Mouse (Mus musculus): ENCODE measurements around the gene 1700015F17Rik. TPM values are rescaled to one million over a fixed set of nuclear protein-coding genes. Genes with fewer than 3 reads are reported as not detected.

1700015F17Rik gene
- polyA plus RNA-seq, 1 experiment, result not detected

DNA sequence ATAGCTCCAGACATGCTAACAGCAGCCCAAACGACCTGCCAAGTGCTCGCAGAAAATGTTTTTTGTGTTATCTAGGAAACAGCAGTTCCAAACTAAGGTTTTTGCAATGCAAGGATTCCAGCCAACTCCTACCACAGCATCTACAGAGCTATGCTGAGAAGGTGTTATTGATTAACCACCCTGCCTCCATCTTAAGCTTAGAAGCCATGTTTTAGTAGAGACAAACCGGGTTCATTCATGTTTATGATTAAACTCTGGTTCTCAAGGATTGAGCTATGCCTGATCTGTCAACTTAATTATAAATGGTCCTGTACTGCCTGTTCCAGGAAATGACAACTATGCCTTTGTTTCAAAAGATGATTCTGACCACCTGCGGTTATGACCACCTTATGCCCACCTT is 2.8 kb downstream of the 1700015F17Rik start:
- H3K27me3 ChIP-seq (ENCODE audit: control insufficient read depth), result no peaks in the 10 kb centered on the region
- H3K36me3 ChIP-seq (ENCODE audit: control insufficient read depth), result no peaks in the 10 kb centered on the region
- TF ChIP-seq TAL1 (IDR thresholded peaks at IDR 0.05; ENCODE audit: low read length) (no peak), GATA1 (IDR thresholded peaks at IDR 0.05; ENCODE audit: low read length) (no peak)
- no peaks in the 10 kb centered on the region for H3K9me3 ChIP-seq (ENCODE audit: control insufficient read depth, low read length)
- H3K4me1 ChIP-seq (ENCODE audit: control insufficient read depth), result no peaks in the 10 kb centered on the region
- no peak overlapping the region for H3K4me3 ChIP-seq (replicated peaks)

DNA sequence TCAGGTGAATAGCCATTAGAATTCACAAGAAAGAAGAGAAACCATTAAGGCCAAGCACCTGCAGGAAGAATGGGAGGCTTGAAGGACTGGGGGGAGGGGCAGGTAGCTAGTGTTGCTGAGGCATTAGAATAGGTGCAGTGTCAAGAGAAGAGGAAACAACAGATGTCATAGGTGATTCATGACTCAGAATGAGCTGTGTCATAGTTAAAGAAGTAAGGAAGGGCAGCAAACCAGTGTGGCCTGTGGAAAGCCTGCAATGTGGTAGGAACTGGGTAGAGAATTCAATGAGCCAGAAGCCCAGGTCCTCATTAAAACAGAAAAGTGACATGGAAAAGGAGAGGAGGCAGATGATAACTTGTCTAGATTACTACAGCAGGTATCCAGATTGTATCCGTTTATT is 13.7 kb downstream of the 1700015F17Rik start:
- no peak for TF ChIP-seq TAL1 (IDR thresholded peaks at IDR 0.05; ENCODE audit: low read length)
- no peak for TF ChIP-seq GATA1 (IDR thresholded peaks at IDR 0.05; ENCODE audit: low read length)
- Histone ChIP-seq H3K36me3 (ENCODE audit: control insufficient read depth) (no peaks in the 10 kb centered on the region), H3K4me3 (replicated peaks) (no peak overlapping the region), H3K9me3 (ENCODE audit: control insufficient read depth, low read length) (no peaks in the 10 kb centered on the region), H3K4me1 (ENCODE audit: control insufficient read depth) (no peaks in the 10 kb centered on the region), H3K27me3 (ENCODE audit: control insufficient read depth) (no peaks in the 10 kb centered on the region)

DNA sequence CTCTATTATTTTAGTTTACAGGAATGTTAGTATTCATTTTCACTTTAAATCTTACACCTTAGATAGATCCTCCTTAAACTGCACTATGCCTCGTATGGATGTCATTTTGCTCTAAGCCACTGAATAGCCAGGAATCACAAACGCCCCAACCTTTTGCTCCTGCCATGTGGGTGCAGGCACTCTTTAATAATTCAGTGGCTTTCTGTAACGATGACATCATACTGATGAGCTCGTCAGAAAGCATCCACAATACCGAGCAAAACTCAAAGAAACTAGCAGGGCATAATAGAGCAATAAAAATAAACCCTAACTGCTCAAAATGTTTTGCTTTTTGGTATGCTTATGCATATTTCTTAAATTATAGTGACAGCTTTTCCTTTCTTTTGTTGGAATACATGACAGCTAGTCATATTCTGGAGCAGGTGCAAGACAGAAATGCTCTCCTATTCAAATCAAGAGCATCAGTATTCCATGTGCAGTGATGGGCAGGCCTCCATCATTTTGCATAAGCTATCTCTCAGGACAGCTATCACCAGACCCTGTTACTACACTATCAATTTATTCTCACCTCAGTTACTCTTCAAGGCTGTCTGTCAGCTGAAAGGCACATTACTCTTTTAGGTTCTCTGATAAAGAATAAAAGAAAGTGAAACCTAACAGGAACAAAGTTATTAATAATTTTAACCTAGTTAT is 47.1 kb downstream of the 1700015F17Rik start:
- Histone ChIP-seq H3K9me3 (ENCODE audit: control insufficient read depth, low read length) (no peaks in the 10 kb centered on the region), H3K4me1 (ENCODE audit: control insufficient read depth) (no peaks in the 10 kb centered on the region), H3K4me3 (replicated peaks) (no peak overlapping the region), H3K36me3 (ENCODE audit: control insufficient read depth) (no peaks in the 10 kb centered on the region), H3K27me3 (ENCODE audit: control insufficient read depth) (no peaks in the 10 kb centered on the region)
- TF ChIP-seq GATA1 (IDR thresholded peaks at IDR 0.05; ENCODE audit: low read length), result no peak
- TF ChIP-seq TAL1 (IDR thresholded peaks at IDR 0.05; ENCODE audit: low read length), result no peak

DNA sequence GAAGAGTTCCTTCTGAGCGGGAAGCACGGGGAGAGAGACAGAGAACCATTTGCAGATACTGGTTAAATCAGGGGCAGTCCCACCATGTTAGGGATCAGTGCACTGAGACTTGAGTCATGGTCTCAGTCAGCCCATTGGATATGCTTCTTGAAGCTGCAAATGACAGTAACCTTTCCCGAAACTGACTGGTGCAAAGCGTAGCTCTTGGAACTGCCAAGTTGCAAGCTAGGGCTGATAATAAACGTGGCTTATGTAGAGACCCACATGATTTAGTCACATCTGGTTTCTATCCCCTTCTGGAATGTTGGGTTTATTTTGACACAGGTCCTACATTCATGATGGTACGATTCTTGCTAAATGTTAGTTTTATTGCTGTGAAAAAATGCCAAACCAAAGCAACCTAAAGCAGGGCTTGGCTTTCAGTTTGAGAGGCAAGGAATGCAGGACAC is 55.2 kb downstream of the 1700015F17Rik start:
- Histone ChIP-seq H3K27me3 (ENCODE audit: control insufficient read depth) (no peaks in the 10 kb centered on the region), H3K9me3 (ENCODE audit: control insufficient read depth, low read length) (no peaks in the 10 kb centered on the region; the same call in 1 of the 2 replicates), H3K4me3 (replicated peaks) (no peak overlapping the region), H3K36me3 (ENCODE audit: control insufficient read depth) (no peaks in the 10 kb centered on the region), H3K4me1 (ENCODE audit: control insufficient read depth) (no peaks in the 10 kb centered on the region)
- TF ChIP-seq TAL1 (IDR thresholded peaks at IDR 0.05; ENCODE audit: low read length), result no peak
- no peak for TF ChIP-seq GATA1 (IDR thresholded peaks at IDR 0.05; ENCODE audit: low read length)

DNA sequence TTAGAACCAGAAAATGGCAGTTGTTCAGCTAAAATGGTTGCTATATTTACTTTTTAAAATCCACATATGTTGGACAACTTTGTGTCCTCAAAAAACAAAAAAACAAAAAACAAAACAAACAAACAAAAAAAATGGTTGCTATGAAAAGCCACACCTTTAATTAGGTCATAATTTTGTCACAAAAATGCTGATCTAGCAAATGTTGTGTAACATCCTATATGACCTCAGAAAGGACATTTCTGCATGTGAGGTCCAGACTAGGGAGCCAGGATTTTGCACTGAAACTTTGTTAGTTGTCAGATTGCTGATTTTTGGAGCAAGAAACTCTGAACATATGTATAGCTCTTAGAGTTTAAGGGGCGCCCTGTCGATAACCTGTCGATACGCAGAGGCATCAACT is 55.9 kb downstream of the 1700015F17Rik start:
- H3K4me1 ChIP-seq (ENCODE audit: control insufficient read depth), result no peaks in the 10 kb centered on the region
- H3K36me3 ChIP-seq (ENCODE audit: control insufficient read depth), result no peaks in the 10 kb centered on the region
- TF ChIP-seq TAL1 (IDR thresholded peaks at IDR 0.05; ENCODE audit: low read length), result no peak
- no peak for TF ChIP-seq GATA1 (IDR thresholded peaks at IDR 0.05; ENCODE audit: low read length)
- no peak overlapping the region for H3K4me3 ChIP-seq (replicated peaks)
- no peaks in the 10 kb centered on the region for H3K27me3 ChIP-seq (ENCODE audit: control insufficient read depth)
- H3K9me3 ChIP-seq (ENCODE audit: control insufficient read depth, low read length), result no peaks in the 10 kb centered on the region; the same call in 1 of the 2 replicates

DNA sequence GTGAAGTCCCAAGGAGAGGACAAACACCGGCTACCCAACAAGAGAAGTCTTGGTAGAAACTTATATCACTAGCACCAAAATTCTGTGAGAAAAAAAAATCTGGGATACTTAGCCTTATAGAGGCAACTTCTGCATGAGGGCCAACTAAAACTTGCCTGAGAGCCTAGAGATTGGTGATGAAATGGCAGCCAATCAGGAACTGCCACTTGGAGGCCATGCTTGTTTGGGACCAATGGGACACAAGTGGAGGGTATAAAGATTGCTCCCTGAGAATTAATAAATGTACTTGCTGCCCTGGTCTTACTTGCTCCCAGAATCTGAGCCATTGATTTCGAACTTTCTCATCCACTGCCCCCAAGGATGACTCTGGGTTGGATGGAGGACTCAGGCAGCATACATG is 57.5 kb downstream of the 1700015F17Rik start:
- Histone ChIP-seq H3K36me3 (ENCODE audit: control insufficient read depth) (no peaks in the 10 kb centered on the region), H3K9me3 (ENCODE audit: control insufficient read depth, low read length) (no peaks in the 10 kb centered on the region; the same call in 1 of the 2 replicates), H3K4me1 (ENCODE audit: control insufficient read depth) (no peaks in the 10 kb centered on the region), H3K4me3 (replicated peaks) (no peak overlapping the region), H3K27me3 (ENCODE audit: control insufficient read depth) (no peaks in the 10 kb centered on the region)
- TF ChIP-seq GATA1 (IDR thresholded peaks at IDR 0.05; ENCODE audit: low read length) (no peak), TAL1 (IDR thresholded peaks at IDR 0.05; ENCODE audit: low read length) (no peak)

DNA sequence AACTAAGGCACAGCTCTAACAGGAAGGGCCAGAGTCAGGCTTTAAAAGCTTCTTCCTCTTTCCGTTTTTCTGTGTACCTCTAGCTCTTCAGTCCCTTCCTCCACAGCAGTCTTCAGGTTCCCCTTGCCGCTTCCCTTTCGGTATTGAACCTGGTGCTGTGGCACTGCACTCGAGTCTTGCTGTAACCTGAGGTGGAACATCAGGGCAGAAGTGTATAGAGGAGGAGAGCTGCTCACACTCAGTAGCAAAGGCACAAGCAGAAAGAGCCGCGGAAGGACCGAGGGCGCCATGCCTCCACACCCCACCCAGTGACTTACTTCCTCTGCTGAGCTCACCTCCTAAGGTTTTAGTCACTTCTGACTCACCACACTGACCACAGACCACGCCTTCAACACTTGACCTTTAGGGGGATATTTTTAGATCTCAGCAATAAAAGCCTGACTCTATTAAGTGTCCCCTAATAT is 58.9 kb downstream of the 1700015F17Rik start, which contains the start of gene Cdk14:
TSS of gene Cdk14 (minus strand) at position 321 of the 464 bp plus-strand sequence.
- Histone ChIP-seq H3K4me1 (ENCODE audit: control insufficient read depth) (no peaks in the 10 kb centered on the region), H3K36me3 (ENCODE audit: control insufficient read depth) (no peaks in the 10 kb centered on the region), H3K4me3 (replicated peaks) (no peak within 1 kb of the TSS), H3K9me3 (ENCODE audit: control insufficient read depth, low read length) (no peaks in the 10 kb centered on the region; the same call in 1 of the 2 replicates), H3K27me3 (ENCODE audit: control insufficient read depth) (no peaks in the 10 kb centered on the region)
- no peak for TF ChIP-seq GATA1 (IDR thresholded peaks at IDR 0.05; ENCODE audit: low read length)

DNA sequence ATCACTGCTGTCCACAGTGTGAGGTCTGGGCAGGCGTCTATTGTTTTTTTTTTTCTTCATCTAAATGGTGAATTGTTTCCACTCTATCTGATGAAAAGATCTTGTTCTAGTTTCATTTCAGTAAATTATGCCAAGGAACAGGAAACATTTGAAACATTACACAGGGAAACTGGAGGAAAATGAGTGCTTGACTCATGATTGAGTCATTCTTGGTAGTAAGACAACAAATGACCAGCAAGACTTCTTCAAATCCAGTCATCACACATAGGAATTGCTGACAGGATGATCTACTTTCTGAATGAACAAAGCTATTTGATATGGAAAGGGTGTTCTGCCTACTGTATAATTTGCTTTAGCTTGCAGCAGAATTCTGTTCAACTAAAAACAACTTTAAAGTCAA is 59.7 kb downstream of the 1700015F17Rik start:
- no peak overlapping the region for H3K4me3 ChIP-seq (replicated peaks)
- H3K9me3 ChIP-seq (ENCODE audit: control insufficient read depth, low read length), result no peaks in the 10 kb centered on the region; the same call in 1 of the 2 replicates
- H3K27me3 ChIP-seq (ENCODE audit: control insufficient read depth), result no peaks in the 10 kb centered on the region
- TF ChIP-seq GATA1 (IDR thresholded peaks at IDR 0.05; ENCODE audit: low read length) (no peak), TAL1 (IDR thresholded peaks at IDR 0.05; ENCODE audit: low read length) (no peak)
- no peaks in the 10 kb centered on the region for H3K4me1 ChIP-seq (ENCODE audit: control insufficient read depth)
- no peaks in the 10 kb centered on the region for H3K36me3 ChIP-seq (ENCODE audit: control insufficient read depth)

DNA sequence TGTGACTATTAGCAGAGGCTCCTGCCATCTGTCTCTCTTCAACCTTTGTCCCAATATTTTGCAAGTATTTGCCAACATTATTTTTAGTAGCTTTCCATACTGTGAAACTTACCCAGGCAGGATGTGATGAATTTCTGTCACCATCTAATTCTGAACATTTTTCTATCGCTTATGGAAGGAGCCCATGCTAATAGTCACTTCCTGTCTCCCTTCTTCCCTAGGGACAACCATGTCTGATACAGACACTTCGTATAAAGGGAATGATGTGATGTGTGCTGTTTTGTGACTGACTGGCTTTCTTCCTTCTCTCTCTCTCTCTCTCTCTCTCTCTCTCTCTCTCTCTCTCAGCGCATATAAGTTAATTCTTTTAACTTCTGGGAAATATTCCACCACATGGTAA is 64.1 kb downstream of the 1700015F17Rik start:
- TF ChIP-seq GATA1 (IDR thresholded peaks at IDR 0.05; ENCODE audit: low read length), result no peak
- TF ChIP-seq TAL1 (IDR thresholded peaks at IDR 0.05; ENCODE audit: low read length), result no peak
- no peaks in the 10 kb centered on the region for H3K27me3 ChIP-seq (ENCODE audit: control insufficient read depth)

More for the DNA sequence above, 64.1 kb downstream of the 1700015F17Rik start:
- Histone ChIP-seq H3K4me1 (ENCODE audit: control insufficient read depth) (no peaks in the 10 kb centered on the region), H3K36me3 (ENCODE audit: control insufficient read depth) (no peaks in the 10 kb centered on the region), H3K9me3 (ENCODE audit: control insufficient read depth, low read length) (no peaks in the 10 kb centered on the region), H3K4me3 (replicated peaks) (no peak overlapping the region)

Data from erythroblast, embryonic 14.5 days (primary cell).